Mouse (Mus musculus): ENCODE data around the gene Snrnp200.

DNA sequence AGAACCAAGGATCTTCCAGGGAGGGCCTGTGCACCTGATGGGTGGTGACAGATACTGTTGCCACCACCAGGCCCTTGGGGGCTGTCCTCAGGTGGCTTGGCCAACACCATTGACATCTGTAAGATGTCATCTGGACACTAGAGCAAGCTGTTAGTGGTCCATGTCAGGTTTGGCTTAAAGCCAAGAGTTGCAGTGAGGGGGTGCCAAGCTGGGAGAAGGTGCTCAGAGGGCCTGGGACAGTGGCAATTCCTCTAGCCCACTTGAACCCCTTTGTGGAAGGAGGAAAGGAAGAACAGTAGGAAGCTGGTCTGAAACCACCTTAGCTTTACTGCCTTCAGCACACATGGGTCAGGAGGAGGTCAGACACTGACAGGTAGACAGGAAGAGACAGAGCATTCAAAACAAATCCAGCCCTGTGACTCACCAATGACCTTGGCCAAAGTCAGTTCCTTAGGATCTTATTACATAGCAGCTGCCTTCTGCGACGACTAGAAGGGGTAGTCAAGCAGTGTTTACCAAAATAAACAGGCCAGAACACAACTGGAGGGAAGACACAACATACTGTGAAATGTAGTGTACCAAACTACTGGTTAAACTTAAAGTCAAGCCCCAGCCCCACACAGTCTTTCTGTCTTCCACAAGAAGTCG is 43.8 kb downstream of the Snrnp200 start:
- TF ChIP-seq CTCF (IDR thresholded peaks at IDR 0.05; ENCODE audit: borderline replicate concordance, control insufficient read depth, extremely low read depth, insufficient read depth, low read length, poor library complexity) (no peak), POLR2A (IDR thresholded peaks at IDR 0.05; ENCODE audit: control insufficient read depth, extremely low read depth, insufficient read depth, low read length, poor library complexity) (no peak)
